Mouse (Mus musculus): ENCODE results near the gene Eef2. TPM values are rescaled to one million over a fixed set of nuclear protein-coding genes. Genes with fewer than 3 reads are reported as not detected.

Eef2 gene
- polyA plus RNA-seq, 1 experiment: 3,891 TPM

DNA sequence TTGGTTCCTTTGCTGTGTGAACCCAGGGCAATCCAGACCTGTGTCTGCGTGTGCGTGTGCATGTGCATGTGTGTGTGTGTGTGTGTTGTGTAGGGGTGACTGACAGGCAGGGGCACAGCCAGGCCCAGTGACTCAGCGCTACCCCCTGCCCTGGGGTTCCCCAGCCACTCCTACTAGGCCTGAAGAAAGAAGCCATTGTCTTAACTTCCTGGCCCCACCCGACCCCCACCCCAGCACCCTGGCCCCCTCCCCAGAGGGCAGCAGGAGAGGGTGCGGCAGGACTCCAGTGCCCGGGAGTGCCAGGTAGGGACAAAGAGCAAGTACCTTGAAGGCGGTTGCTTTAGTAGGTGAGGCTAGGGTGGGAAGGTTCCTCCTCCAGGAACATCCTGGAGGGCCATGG, 30.7 kb upstream of the Eef2 start:
- H3K79me2 ChIP-seq (ENCODE audit: control insufficient read depth, insufficient read depth): peaks cover 67% of the 10 kb centered on the region
- TF ChIP-seq CEBPB (IDR thresholded peaks at IDR 0.05; ENCODE audit: insufficient read depth, poor library complexity, severe bottlenecking): no peak
- TF ChIP-seq MYOD1 (IDR thresholded peaks at IDR 0.05; ENCODE audit: control insufficient read depth in 1 of 3, insufficient read length in 2 of 3, low read depth in 2 of 3): peak in 1 of 3 experiments; percentile 31
- TF ChIP-seq E2F4 (IDR thresholded peaks at IDR 0.05; ENCODE audit: insufficient read depth): no peak
- no peak for TF ChIP-seq TCF3 (IDR thresholded peaks at IDR 0.05; ENCODE audit: insufficient read length, low read depth)
- TF ChIP-seq SRF (IDR thresholded peaks at IDR 0.05; ENCODE audit: control insufficient read depth, insufficient read length, low read depth): no peak
- no peak for TF ChIP-seq MAX (IDR thresholded peaks at IDR 0.05; ENCODE audit: low read depth)
- TF ChIP-seq USF1 (IDR thresholded peaks at IDR 0.05; ENCODE audit: low read depth): no peak
- TF ChIP-seq REST (IDR thresholded peaks at IDR 0.05; ENCODE audit: insufficient read depth, insufficient read length): no peak
- H3ac ChIP-seq (ENCODE audit: control insufficient read depth, insufficient read length): no peak overlapping the region
- no peaks in the 10 kb centered on the region for H3K27me3 ChIP-seq (ENCODE audit: control insufficient read depth, insufficient read depth, insufficient read length)
- peak overlapping the region; percentile 72 for H3K4me2 ChIP-seq (ENCODE audit: low read depth)
- H3K36me3 ChIP-seq (ENCODE audit: control insufficient read depth, insufficient read depth): peaks cover 16% of the 10 kb centered on the region
- H3K4me3 ChIP-seq: peak overlapping the region; percentile 5

DNA sequence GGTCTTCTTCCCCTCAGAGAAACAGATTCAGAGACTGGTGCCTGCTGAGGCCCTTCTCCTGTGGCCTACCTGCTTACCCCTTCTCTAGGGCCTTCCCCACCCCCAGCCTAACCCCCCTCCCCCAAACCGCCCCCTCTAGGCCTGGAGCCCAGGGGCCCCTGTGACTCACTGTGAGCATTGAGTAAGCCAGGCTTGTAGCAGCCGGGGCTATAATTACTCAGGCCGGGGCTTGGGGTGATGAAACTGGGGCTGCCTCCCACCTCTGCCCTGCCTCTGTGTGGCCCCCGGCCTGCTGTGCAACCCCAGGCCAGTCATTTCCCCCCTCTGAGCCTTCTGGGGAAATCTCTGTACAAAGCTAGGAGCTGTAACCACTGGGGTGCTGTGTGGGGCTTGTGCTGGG, 30.1 kb upstream of the Eef2 start:
- peaks cover 16% of the 10 kb centered on the region for H3K36me3 ChIP-seq (ENCODE audit: control insufficient read depth, insufficient read depth)
- no peaks in the 10 kb centered on the region for H3K27me3 ChIP-seq (ENCODE audit: control insufficient read depth, insufficient read depth, insufficient read length)
- H3K79me2 ChIP-seq (ENCODE audit: control insufficient read depth, insufficient read depth): peaks cover 62% of the 10 kb centered on the region
- TF ChIP-seq MYOG (IDR thresholded peaks at IDR 0.05; ENCODE audit: control insufficient read depth in 1 of 3, insufficient read depth in 1 of 3, insufficient read length in 2 of 3, low read depth in 2 of 3) (no peak), CEBPB (IDR thresholded peaks at IDR 0.05; ENCODE audit: insufficient read depth, poor library complexity, severe bottlenecking) (peak; percentile 45; the same call in 1 of the 2 replicates)
- H3ac ChIP-seq (ENCODE audit: control insufficient read depth, insufficient read length): no peak overlapping the region
- H3K4me2 ChIP-seq (ENCODE audit: low read depth): peak overlapping the region; percentile 72
- H3K4me3 ChIP-seq: peak overlapping the region; percentile 5

DNA sequence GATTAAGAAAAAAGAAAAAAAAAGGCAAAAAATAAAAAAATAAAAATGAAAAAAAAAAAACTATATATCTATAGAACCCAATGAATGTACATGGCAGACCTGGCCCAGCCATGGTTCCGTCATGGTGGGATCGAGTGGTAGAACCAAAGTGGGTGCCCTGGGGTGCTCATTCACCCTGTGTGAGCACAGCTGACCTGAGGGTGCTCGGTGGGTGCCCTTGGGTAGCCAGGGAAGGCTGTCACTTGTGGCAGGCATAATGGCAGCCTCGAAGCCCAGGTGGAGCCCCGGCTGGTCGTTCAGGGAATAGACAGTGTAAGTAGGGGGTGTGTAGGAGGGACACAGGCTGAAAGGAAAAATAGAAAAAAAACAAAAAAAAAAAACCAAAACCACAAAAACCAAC, 25.2 kb upstream of the Eef2 start:
- Histone ChIP-seq H3K4me2 (ENCODE audit: low read depth) (no peak overlapping the region), H3K79me2 (ENCODE audit: control insufficient read depth, insufficient read depth) (peaks cover 19% of the 10 kb centered on the region), H3K4me3 (no peak overlapping the region), H3ac (ENCODE audit: control insufficient read depth, insufficient read length) (no peak overlapping the region), H3K36me3 (ENCODE audit: control insufficient read depth, insufficient read depth) (peaks cover 20% of the 10 kb centered on the region), H3K27me3 (ENCODE audit: control insufficient read depth, insufficient read depth, insufficient read length) (no peaks in the 10 kb centered on the region)
- TF ChIP-seq REST (IDR thresholded peaks at IDR 0.05; ENCODE audit: insufficient read depth, insufficient read length): no peak
- no peak for TF ChIP-seq USF1 (IDR thresholded peaks at IDR 0.05; ENCODE audit: low read depth)
- peak; percentile 75 for TF ChIP-seq POLR2AphosphoS2 (IDR thresholded peaks at IDR 0.05; ENCODE audit: insufficient read length, low read depth)

DNA sequence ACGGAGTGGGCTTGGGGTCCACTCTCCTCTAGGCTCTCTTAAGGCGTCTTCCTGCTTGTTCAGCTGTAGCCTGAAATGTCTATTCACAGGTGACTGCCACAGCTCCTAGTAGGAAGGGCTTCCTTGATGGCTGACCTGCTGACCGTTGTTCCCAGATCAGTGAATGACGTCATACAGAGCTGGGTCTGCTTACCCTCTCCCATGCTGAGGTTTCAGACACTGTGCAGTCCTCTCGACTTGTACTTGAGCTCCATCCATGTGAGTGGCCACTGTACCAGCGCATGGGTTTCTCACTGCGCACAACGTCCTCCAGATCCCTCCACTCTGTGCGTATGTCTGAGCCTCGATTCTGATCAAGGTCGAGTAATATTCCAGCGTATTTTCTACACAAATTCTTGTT, 23.8 kb upstream of the Eef2 start:
- H3K4me3 ChIP-seq: no peak overlapping the region
- peaks cover 20% of the 10 kb centered on the region for H3K36me3 ChIP-seq (ENCODE audit: control insufficient read depth, insufficient read depth)
- TF ChIP-seq CEBPB (IDR thresholded peaks at IDR 0.05; ENCODE audit: insufficient read depth, poor library complexity, severe bottlenecking): no peak
- TF ChIP-seq REST (IDR thresholded peaks at IDR 0.05; ENCODE audit: insufficient read depth, insufficient read length): no peak
- no peak for TF ChIP-seq SRF (IDR thresholded peaks at IDR 0.05; ENCODE audit: control insufficient read depth, insufficient read length, low read depth)
- TF ChIP-seq POLR2AphosphoS2 (IDR thresholded peaks at IDR 0.05; ENCODE audit: insufficient read length, low read depth): peak; percentile 92
- TF ChIP-seq MAX (IDR thresholded peaks at IDR 0.05; ENCODE audit: low read depth): no peak
- no peak for TF ChIP-seq USF1 (IDR thresholded peaks at IDR 0.05; ENCODE audit: low read depth)
- no peak for TF ChIP-seq MYOD1 (IDR thresholded peaks at IDR 0.05; ENCODE audit: control insufficient read depth in 1 of 3, insufficient read length in 2 of 3, low read depth in 2 of 3)
- TF ChIP-seq MYOG (IDR thresholded peaks at IDR 0.05; ENCODE audit: control insufficient read depth in 1 of 3, insufficient read depth in 1 of 3, insufficient read length in 2 of 3, low read depth in 2 of 3): no peak
- TF ChIP-seq TCF12 (IDR thresholded peaks at IDR 0.05; ENCODE audit: insufficient read depth, poor library complexity, severe bottlenecking): no peak
- no peak for TF ChIP-seq E2F4 (IDR thresholded peaks at IDR 0.05; ENCODE audit: insufficient read depth)
- no peak for TF ChIP-seq TCF3 (IDR thresholded peaks at IDR 0.05; ENCODE audit: insufficient read length, low read depth)
- peak; percentile 27 for TF ChIP-seq POLR2A (IDR thresholded peaks at IDR 0.05; ENCODE audit: insufficient read length, low read depth)
- H3K79me2 ChIP-seq (ENCODE audit: control insufficient read depth, insufficient read depth): peaks cover 7% of the 10 kb centered on the region
- H3ac ChIP-seq (ENCODE audit: control insufficient read depth, insufficient read length): no peak overlapping the region
- no peaks in the 10 kb centered on the region for H3K27me3 ChIP-seq (ENCODE audit: control insufficient read depth, insufficient read depth, insufficient read length)
- H3K4me2 ChIP-seq (ENCODE audit: low read depth): no peak overlapping the region

DNA sequence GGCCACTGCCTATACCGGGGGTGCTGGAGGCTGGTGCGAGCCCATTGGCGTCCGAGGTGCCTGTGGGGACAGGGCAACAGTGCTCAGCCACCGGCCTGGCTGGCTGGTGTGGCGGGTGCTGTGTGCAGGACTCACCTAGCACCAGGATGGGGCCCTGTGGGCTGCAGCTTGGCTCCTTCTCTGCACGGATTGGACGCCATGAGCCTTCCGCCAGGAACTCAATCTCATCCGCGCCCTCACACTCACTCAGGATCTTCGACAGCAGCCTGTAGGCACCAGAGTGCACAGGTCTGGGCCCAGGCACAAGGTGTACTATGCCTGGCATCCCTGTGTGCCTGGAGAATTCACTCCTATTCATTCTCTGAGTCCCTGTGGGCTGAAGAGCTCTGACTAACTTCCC, 22.1 kb upstream of the Eef2 start:
- Histone ChIP-seq H3ac (ENCODE audit: control insufficient read depth, insufficient read length) (no peak overlapping the region), H3K36me3 (ENCODE audit: control insufficient read depth, insufficient read depth) (peaks cover 16% of the 10 kb centered on the region), H3K4me3 (no peak overlapping the region), H3K27me3 (ENCODE audit: control insufficient read depth, insufficient read depth, insufficient read length) (no peaks in the 10 kb centered on the region), H3K79me2 (ENCODE audit: control insufficient read depth, insufficient read depth) (peaks cover under 1% of the 10 kb centered on the region), H3K4me2 (ENCODE audit: low read depth) (no peak overlapping the region)
- TF ChIP-seq POLR2A (IDR thresholded peaks at IDR 0.05; ENCODE audit: insufficient read length, low read depth) (peak; percentile 37), TCF3 (IDR thresholded peaks at IDR 0.05; ENCODE audit: insufficient read length, low read depth) (no peak), POLR2AphosphoS2 (IDR thresholded peaks at IDR 0.05; ENCODE audit: insufficient read length, low read depth) (peak; percentile 39)

DNA sequence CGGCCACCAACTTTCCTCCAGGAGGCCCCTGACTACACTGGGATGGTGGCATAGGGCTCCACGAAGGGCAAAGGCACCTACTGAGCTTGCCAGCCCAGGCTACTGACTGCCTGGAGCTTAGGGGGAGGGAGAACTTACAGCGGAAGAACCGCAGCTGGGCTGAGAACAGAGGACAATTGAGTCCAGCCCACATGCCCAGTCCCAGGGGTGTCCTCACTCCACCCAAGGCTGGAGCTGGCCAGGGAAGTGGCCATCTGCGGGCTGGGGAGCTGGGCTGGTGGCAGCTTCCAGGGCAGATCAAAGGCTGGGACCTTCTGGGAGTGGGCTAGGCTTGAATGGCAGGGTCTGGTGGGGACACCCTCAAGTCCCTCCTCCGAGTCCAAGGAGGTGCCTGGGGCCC, 21.7 kb upstream of the Eef2 start:
- TF ChIP-seq REST (IDR thresholded peaks at IDR 0.05; ENCODE audit: insufficient read depth, insufficient read length) (no peak), MYOD1 (IDR thresholded peaks at IDR 0.05; ENCODE audit: control insufficient read depth in 1 of 3, insufficient read length in 2 of 3, low read depth in 2 of 3) (no peak), TCF3 (IDR thresholded peaks at IDR 0.05; ENCODE audit: insufficient read length, low read depth) (no peak), TCF12 (IDR thresholded peaks at IDR 0.05; ENCODE audit: insufficient read depth, poor library complexity, severe bottlenecking) (no peak), MAX (IDR thresholded peaks at IDR 0.05; ENCODE audit: low read depth) (no peak), SRF (IDR thresholded peaks at IDR 0.05; ENCODE audit: control insufficient read depth, insufficient read length, low read depth) (no peak), USF1 (IDR thresholded peaks at IDR 0.05; ENCODE audit: low read depth) (no peak), POLR2AphosphoS2 (IDR thresholded peaks at IDR 0.05; ENCODE audit: insufficient read length, low read depth) (no peak), CEBPB (IDR thresholded peaks at IDR 0.05; ENCODE audit: insufficient read depth, poor library complexity, severe bottlenecking) (no peak), POLR2A (IDR thresholded peaks at IDR 0.05; ENCODE audit: insufficient read length, low read depth) (no peak), MYOG (IDR thresholded peaks at IDR 0.05; ENCODE audit: control insufficient read depth in 1 of 3, insufficient read depth in 1 of 3, insufficient read length in 2 of 3, low read depth in 2 of 3) (no peak), E2F4 (IDR thresholded peaks at IDR 0.05; ENCODE audit: insufficient read depth) (no peak)
- Histone ChIP-seq H3K4me2 (ENCODE audit: low read depth) (no peak overlapping the region), H3K27me3 (ENCODE audit: control insufficient read depth, insufficient read depth, insufficient read length) (no peaks in the 10 kb centered on the region), H3K36me3 (ENCODE audit: control insufficient read depth, insufficient read depth) (peaks cover 16% of the 10 kb centered on the region), H3ac (ENCODE audit: control insufficient read depth, insufficient read length) (no peak overlapping the region), H3K4me3 (no peak overlapping the region), H3K79me2 (ENCODE audit: control insufficient read depth, insufficient read depth) (peaks cover 1% of the 10 kb centered on the region)
